Mouse (Mus musculus) G1E (cell line): Measurements from ENCODE around the gene Zfp36l2. TPM values are rescaled to one million over a fixed set of nuclear protein-coding genes. Genes with fewer than 3 reads are reported as not detected.

Experiments
- ATAC-seq: 2 replicates; pipeline ENCODE4 v1.8.0; 2016; ENCODE audit warnings: mild to moderate bottlenecking; ENCODE audit not compliant: insufficient number of reproducible peaks, poor library complexity, low FRiP score, severe bottlenecking; ENCODE audit errors: extremely low read depth
- DNase-seq: peaks from one replicate; pipeline ENCODE4 v3.0.0; 2012; ENCODE audit warnings: low spot score
- H3K27me3 ChIP-seq: 2 replicates; pipeline ENCODE4 v1.6.1; 2012; ENCODE audit warnings: mild to moderate bottlenecking, low read length, inconsistent platforms; ENCODE audit not compliant: insufficient read depth
- H3K36me3 ChIP-seq: replicated peaks from 2 replicates; pipeline ENCODE3; 2012; ENCODE audit warnings: mild to moderate bottlenecking, inconsistent platforms
- H3K4me1 ChIP-seq: 2 replicates; pipeline ENCODE4 v1.6.1; 2012; ENCODE audit warnings: low read depth, low read length, inconsistent platforms, mixed read lengths; ENCODE audit not compliant: insufficient read depth
- H3K4me3 ChIP-seq: 2 replicates; pipeline ENCODE4 v1.5.1; 2012; ENCODE audit warnings: low read depth, mild to moderate bottlenecking, inconsistent platforms, low read length, moderate library complexity, mixed read lengths
- H3K9me3 ChIP-seq: replicated peaks from 2 replicates; pipeline ENCODE4 v1.6.1; 2012; ENCODE audit warnings: inconsistent platforms
- CTCF ChIP-seq: IDR thresholded peaks from 2 replicates; pipeline ENCODE4 v1.5.1; 2012; ENCODE audit warnings: low read depth, low read length, inconsistent platforms, mixed read lengths
- GATA1 ChIP-seq: IDR thresholded peaks from 2 replicates; pipeline ENCODE4 v1.6.1; 2012; ENCODE audit warnings: borderline replicate concordance, low read length, inconsistent platforms, mixed read lengths
- GATA2 ChIP-seq: IDR thresholded peaks from 2 replicates; pipeline ENCODE4 v1.6.1; 2012; ENCODE audit warnings: low read depth, low read length, inconsistent platforms, borderline replicate concordance
- POLR2AphosphoS5 ChIP-seq: IDR thresholded peaks from 2 replicates; pipeline ENCODE4 v1.6.1; 2012; ENCODE audit warnings: low read depth, low read length, inconsistent platforms; ENCODE audit not compliant: insufficient replicate concordance
- TAL1 ChIP-seq: conservative IDR thresholded peaks from 2 replicates; pipeline ENCODE4 v1.6.1; 2012; ENCODE audit warnings: low read depth, low read length, inconsistent platforms, mixed read lengths
- polyA plus RNA-seq: library from polyadenylated mRNA; stranded (reverse); fragments of >175 nt; gene quantifications from 2 replicates; pipeline ENCODE4 v1.2.3, GENCODE M21; 2012
- total RNA-seq, 2 experiments: library from RNA; stranded (forward) in 1 of 2; stranded (reverse) in 1 of 2; fragments of 200-1000 nt in 1 of 2; fragments of >200 nt in 1 of 2; fragmentation: Nextera tagmentation in 1 of 2; gene quantifications; 2 replicates each; pipeline ENCODE4 v1.2.3; 2014 to 2017

Gene Zfp36l2
- total and polyA plus RNA-seq, 3 experiments, result 112 to 884 (median 417) TPM

- TF ChIP-seq POLR2AphosphoS5 (no peak), CTCF (no peak), TAL1 (no peak), GATA2 (no peak), GATA1 (no peak)
- Histone ChIP-seq H3K36me3 (peaks cover 62% of the 10 kb centered on the region), H3K27me3 (no peaks in the 10 kb centered on the region), H3K9me3 (no peaks in the 10 kb centered on the region), H3K4me3 (peak overlapping the region; percentile 100), H3K4me1 (peaks cover 49% of the 10 kb centered on the region)
- ATAC-seq (no peak), DNase-seq (peak; percentile 22)
Measured at GRCm38 (mm10) chr17:84186451-84187202, 1.1 kb downstream of the Zfp36l2 start.

DNA sequence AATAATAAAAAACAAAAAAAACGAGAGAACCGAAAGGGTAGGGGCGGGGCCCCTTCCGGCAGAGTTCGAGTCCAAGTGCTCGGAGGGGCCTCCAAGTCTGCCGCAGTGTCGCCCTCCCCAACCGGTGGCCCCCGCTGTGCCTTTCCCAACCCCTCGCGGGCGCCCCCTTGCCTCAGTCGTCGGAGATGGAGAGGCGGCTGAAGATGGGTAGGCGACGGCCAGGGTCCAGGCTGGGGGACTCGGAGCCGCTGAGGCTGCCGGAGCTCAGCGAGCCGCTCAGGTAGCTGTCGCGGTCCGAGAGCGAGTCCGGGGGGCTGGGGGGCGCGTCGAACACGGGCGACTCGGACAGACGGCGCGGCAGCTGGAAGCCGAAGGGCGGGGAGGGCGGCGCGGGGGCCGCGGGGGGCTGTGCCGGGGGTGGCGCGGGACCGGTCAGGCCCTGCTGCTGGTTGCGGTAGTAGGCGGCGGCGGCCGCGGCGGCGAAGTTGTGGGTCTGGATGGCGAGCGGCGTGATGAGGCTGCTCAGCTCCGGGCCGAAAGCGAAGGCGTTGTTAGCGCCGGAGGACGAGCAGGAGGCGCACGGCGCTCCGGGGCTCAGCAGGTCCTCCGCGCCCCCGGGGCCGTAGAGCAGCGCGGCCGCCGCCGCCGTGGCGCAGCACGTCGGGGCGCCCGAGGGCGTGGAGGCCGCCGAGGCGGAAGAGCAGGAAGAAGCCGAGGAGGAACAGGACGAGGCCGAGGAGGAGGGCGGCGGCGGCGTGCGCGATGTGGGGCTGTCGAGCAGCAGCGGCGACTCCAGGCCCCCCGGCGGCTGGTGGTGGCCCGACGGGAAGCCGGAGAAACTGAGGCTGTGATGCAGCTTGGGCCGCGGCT, 1.9 kb downstream of the Zfp36l2 start:
- H3K4me1 ChIP-seq, result peaks cover 54% of the 10 kb centered on the region
- no peak for TF ChIP-seq POLR2AphosphoS5
- ATAC-seq (no peak), DNase-seq (no peak)
- peak overlapping the region; percentile 100 for H3K4me3 ChIP-seq
- H3K9me3 ChIP-seq, result no peaks in the 10 kb centered on the region
- peaks cover 54% of the 10 kb centered on the region for H3K36me3 ChIP-seq
- no peaks in the 10 kb centered on the region for H3K27me3 ChIP-seq

DNA sequence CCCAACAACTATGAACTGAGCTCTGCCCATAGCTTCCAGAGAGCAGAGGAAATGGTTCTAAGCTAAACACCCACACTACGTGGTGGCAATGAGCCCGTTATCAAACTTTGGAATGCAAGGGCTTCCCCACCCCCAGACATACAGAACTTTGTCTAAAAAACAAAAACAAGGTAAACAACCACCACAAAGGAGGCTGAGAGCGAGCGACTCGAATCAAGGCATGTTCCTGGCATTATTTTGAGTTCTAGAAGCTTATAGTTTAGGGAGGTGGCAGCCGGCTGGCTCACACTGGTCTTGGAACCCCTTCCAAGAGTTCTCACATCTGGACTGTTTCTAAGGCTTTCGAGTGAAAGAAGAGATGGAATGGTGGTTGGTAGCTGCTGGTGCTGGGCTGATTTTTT, 2.7 kb downstream of the Zfp36l2 start:
- Histone ChIP-seq H3K36me3 (peaks cover 46% of the 10 kb centered on the region), H3K27me3 (no peaks in the 10 kb centered on the region), H3K4me1 (peaks cover 54% of the 10 kb centered on the region), H3K4me3 (peak overlapping the region; percentile 100), H3K9me3 (no peaks in the 10 kb centered on the region)
- ATAC-seq (no peak), DNase-seq (no peak)
- TF ChIP-seq POLR2AphosphoS5 (peak; percentile 85; the same call in 1 of the 2 replicates), CTCF (no peak), GATA2 (no peak)

- Histone ChIP-seq H3K4me1 (peaks cover 53% of the 10 kb centered on the region), H3K27me3 (no peaks in the 10 kb centered on the region), H3K9me3 (no peaks in the 10 kb centered on the region), H3K4me3 (peak overlapping the region; percentile 71), H3K36me3 (peaks cover 39% of the 10 kb centered on the region)
- TF ChIP-seq GATA1 (no peak), POLR2AphosphoS5 (peak; percentile 91)
- peak; percentile 11; the same call in 1 of the 2 replicates for ATAC-seq
- peak; percentile 76 for DNase-seq
Measured at GRCm38 (mm10) chr17:84183291-84183781, 4.4 kb downstream of the Zfp36l2 start.

GRCm38 (mm10) chr17:84182311-84183271, 5.2 kb downstream of the Zfp36l2 start:
- Histone ChIP-seq H3K27me3 (no peaks in the 10 kb centered on the region), H3K9me3 (no peaks in the 10 kb centered on the region), H3K4me3 (peak overlapping the region; percentile 71), H3K36me3 (peaks cover 40% of the 10 kb centered on the region), H3K4me1 (peaks cover 58% of the 10 kb centered on the region)
- TF ChIP-seq GATA1 (no peak), GATA2 (no peak), TAL1 (no peak), CTCF (no peak), POLR2AphosphoS5 (0 out of 2 replicates have a peak, but pooled peaks have one; percentile 20)
- peak; percentile 64 for DNase-seq
- no peak for ATAC-seq
